Mouse (Mus musculus) embryonic stem cell, embryonic (primary cell): ENCODE results near the gene Ttc7b.

Source experiments
- CTCF ChIA-PET, 4 experiments: fragments of 300-600 bp in 2 of 4; fragments of 350-600 bp in 2 of 4; sonication (Branson Sonifier 250); formaldehyde crosslinking; loops; one replicate each; lab custom pipeline; 2022; ENCODE audit warnings: inconsistent platforms in 2 of 4; lab: Charles Lee
- POLR2A ChIA-PET, 4 experiments: fragments of 300-600 bp in 2 of 4; fragments of 350-600 bp in 2 of 4; sonication (Branson Sonifier 250); formaldehyde crosslinking; loops; one replicate each; lab custom pipeline; 2022; ENCODE audit warnings: antibody characterized with exemption in 4 of 4, inconsistent platforms in 1 of 4; lab: Charles Lee

Gene Ttc7b

GRCm38 (mm10) chr12:100508668-100509067 lies 12.0 kb downstream of the Ttc7b start:
- ChIA-PET POLR2A (interaction anchor here in 2 of 4 experiments (1.1 to 3.2 kb wide), 6 partner anchors 9 to 27 kb away, joined by 3 to 9 read pairs (median 4); no protein-coding TSS in a partner anchor), CTCF (interaction anchor here in 2 of 4 experiments (0.7 to 1.6 kb wide), 2 partner anchors 341 to 584 kb away, joined by 3 read pairs; no protein-coding TSS in a partner anchor)

DNA sequence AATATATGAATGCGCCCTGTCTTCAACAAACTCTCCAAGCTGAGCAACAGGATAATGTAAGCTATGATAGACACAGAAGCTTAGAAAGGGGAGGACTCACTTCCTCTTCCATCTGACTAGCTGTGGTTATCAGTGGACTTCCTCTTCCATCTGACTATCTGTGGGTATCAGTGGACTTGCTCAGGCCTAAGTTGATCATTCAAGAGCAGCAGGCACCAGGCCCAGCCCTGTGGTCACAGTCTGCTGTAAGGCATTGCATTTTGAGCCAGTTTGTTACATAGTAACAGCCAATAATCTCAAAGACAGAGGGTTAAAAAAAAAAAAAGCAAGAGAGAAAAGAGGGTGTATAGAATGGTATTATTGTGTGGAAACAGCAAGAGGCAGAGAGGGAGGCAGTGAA lies 15.1 kb downstream of the Ttc7b start:
- CTCF ChIA-PET = interaction anchor here in 1 of 4 experiments (0.6 kb wide), 1 partner anchor 411 kb away, joined by 3 read pairs; no protein-coding TSS in a partner anchor
- POLR2A ChIA-PET = interaction anchor here in 1 of 4 experiments (1.3 to 3.4 kb wide), 2 partner anchors 12 to 18 kb away, joined by 4 to 17 read pairs; no protein-coding TSS in a partner anchor

GRCm38 (mm10) chr12:100504585-100504984 lies 16.0 kb downstream of the Ttc7b start:
- CTCF ChIA-PET = interaction anchor here in 3 of 4 experiments (0.6 to 1.0 kb wide), 3 partner anchors 8 to 501 kb away, joined by 3 read pairs; no protein-coding TSS in a partner anchor
- POLR2A ChIA-PET = interaction anchor here in 2 of 4 experiments (0.6 to 3.4 kb wide), 7 partner anchors 9 to 1378 kb away, joined by 3 to 17 read pairs (median 6); partner anchors contain the start of gene Ttc7b (in 2 of the 2)

DNA sequence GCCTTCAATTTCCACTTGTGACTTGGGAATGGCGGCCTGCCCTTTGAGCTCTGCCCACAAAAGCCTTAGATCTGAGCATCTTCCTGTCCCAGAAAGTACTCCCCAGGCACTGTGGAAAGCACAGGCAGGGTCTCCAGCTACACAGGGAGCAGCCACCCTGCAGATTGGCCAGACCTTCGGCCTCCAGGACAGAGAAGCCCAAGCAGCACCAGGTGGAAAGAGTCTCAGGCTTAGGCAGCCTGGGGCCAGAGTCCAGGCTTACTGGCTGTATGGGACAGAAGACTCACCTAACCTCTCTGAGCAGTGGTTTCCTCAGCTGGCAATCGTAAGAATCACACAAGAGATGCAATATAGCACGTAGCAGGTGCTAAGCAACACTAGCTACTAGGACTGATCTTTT lies 17.0 kb downstream of the Ttc7b start:
- CTCF ChIA-PET = interaction anchor here in 3 of 4 experiments (0.5 to 1.5 kb wide), 6 partner anchors 10 to 1749 kb away, joined by 3 to 5 read pairs (median 3); no protein-coding TSS in a partner anchor
- POLR2A ChIA-PET = interaction anchor here (0.6 to 3.4 kb wide), 13 partner anchors 9 to 726 kb away, joined by 3 to 17 read pairs (median 4); partner anchors contain the start of gene Ttc7b (in 2 of the 4)

GRCm38 (mm10) chr12:100502544-100502943 lies 18.1 kb downstream of the Ttc7b start:
- ChIA-PET POLR2A (interaction anchor here in 3 of 4 experiments (0.6 to 3.4 kb wide), 12 partner anchors 10 to 336 kb away, joined by 3 to 17 read pairs (median 3); no protein-coding TSS in a partner anchor), CTCF (interaction anchor here in 2 of 4 experiments (0.6 to 1.4 kb wide), 3 partner anchors 15 to 76 kb away, joined by 3 to 5 read pairs (median 3); no protein-coding TSS in a partner anchor)

DNA sequence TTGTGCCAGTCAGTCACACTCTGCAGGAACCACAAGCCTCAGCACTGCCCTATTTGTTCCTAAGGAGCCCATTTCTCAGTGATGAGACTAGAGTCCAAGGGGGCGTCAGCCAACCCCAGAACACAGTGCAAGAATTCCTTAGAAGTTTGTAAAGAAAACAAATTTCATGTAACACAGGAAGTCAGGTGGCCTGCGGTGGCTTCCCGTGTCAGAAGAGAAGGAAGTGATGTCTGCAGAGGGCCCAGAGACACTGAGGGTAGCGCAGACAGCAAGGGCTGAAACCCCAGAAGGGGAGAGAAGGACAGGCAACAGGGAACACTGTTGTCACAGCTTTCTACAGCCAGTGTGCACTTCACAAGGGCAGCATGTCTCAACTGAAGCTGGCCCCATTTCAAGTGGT lies 19.4 kb downstream of the Ttc7b start:
- CTCF ChIA-PET = no interaction called here

DNA sequence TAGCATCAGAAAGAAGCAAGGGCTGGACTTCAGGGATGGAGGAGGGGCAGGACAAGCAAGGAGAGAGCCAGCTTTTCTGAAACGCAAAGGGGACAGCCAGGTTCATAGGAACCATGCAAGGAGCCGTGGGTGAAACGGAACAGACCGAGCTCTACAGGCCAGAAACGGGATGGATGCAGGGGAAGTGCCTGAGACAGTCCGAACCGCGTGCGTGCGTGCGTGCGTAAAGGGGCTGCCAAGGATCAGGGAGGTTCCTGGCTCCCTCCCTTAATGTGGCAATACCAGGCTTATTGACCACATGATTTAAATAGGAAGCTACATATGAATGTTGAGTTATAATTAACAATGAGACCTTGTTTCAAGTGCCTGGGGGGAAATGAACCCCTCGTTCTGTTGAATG lies 21.2 kb downstream of the Ttc7b start:
- ChIA-PET CTCF (no interaction called here), POLR2A (interaction anchor here in 3 of 4 experiments (0.5 to 2.3 kb wide), 5 partner anchors 10 to 388 kb away, joined by 3 to 6 read pairs (median 3); no protein-coding TSS in a partner anchor)

More for the DNA sequence above, 19.4 kb downstream of the Ttc7b start:
- POLR2A ChIA-PET = interaction anchor here in 1 of 4 experiments (0.6 to 1.8 kb wide), 2 partner anchors 13 to 152 kb away, joined by 3 to 7 read pairs; no protein-coding TSS in a partner anchor

DNA sequence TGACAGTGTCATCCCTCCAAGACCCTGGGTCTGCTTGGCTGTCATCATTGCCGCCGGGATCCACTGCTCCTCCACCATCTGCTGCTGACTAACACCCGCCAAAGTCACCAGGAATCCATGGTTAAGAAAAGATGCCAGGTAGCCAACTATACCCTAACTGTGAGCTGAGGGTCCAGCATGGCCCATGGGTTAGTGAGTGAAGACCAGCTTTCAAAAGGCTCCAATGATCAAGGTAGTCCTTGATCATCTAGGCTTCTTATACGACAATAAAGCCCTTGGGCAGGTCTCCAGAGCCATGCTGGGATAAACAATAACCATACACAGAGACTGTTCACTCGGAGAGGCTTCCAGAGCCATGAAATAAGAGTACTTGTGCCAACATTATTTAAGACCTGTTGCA lies 22.6 kb downstream of the Ttc7b start:
- ChIA-PET POLR2A (interaction anchor here in 1 of 4 experiments (0.5 to 2.3 kb wide), 2 partner anchors 9 to 17 kb away, joined by 4 to 6 read pairs; no protein-coding TSS in a partner anchor), CTCF (interaction anchor here in 1 of 4 experiments (0.7 kb wide), 1 partner anchor 502 kb away, joined by 6 read pairs; no protein-coding TSS in a partner anchor)

- ChIA-PET CTCF (no interaction called here), POLR2A (interaction anchor here in 1 of 4 experiments (1.0 kb wide), 1 partner anchor 16 kb away, joined by 3 read pairs; no protein-coding TSS in a partner anchor)
Measured at GRCm38 (mm10) chr12:100495083-100495482, 25.5 kb downstream of the Ttc7b start.

DNA sequence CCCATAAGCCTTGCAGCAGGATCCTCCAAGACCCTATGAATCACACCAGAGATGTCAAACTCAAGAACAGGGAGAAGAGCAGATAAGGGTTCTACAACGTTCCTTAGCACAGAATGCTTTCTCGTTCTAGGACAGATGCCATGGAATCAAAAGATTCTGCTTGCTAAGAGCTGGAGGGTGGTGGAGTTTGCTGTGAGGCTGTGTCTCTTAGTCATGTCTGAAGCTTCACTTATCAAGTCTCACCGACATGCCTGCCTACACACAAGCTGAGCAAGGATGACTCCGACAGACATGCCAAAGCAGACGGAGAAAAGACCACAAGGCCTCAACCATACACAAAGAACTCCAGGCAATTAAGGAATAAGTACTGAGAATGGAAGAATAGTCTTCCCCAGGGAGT lies 27.4 kb downstream of the Ttc7b start:
- ChIA-PET POLR2A (interaction anchor here in 3 of 4 experiments (0.7 to 1.6 kb wide), 3 partner anchors 9 to 36 kb away, joined by 3 read pairs; no protein-coding TSS in a partner anchor), CTCF (no interaction called here)

GRCm38 (mm10) chr12:100492676-100493075 lies 27.9 kb downstream of the Ttc7b start:
- ChIA-PET CTCF (interaction anchor here in 1 of 4 experiments (0.9 kb wide), 1 partner anchor 85 kb away, joined by 4 read pairs; no protein-coding TSS in a partner anchor), POLR2A (interaction anchor here in 2 of 4 experiments (0.9 to 1.6 kb wide), 2 partner anchors 10 to 36 kb away, joined by 3 read pairs; no protein-coding TSS in a partner anchor)

DNA sequence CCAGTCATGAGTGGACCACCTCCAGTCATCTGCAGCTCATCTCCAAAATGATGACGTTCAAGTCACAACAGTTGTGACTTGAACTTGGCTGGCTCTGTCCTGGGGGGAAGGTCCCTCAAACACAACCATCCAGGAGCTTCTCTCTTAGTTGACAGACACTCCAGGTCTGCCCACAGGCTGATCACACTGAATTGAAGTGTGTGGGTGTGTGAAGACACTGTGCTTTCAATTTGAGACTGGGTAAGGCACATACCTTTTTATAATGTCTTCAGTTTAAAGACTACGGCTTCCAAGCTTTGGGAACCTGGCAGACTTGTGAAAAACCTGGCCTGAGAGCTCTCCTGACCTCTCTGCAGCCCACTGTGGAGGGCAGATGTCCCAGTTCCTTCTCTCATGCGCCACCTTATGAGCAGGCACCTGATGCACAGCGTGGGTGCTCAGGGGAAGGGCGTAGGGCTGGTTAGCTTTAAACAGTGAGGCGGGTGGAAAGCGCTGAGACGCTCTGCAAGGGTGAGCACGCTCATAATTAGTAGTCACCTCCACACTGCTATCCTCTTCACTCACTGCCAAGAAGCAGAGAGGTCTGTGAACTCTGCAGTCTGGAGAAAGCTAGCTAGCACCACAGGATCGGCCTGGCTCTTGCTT lies 28.5 kb downstream of the Ttc7b start:
- ChIA-PET CTCF (interaction anchor here in 2 of 4 experiments (0.5 to 0.9 kb wide), 2 partner anchors 86 to 571 kb away, joined by 4 read pairs; no protein-coding TSS in a partner anchor), POLR2A (interaction anchor here in 2 of 4 experiments (0.6 to 1.6 kb wide), 3 partner anchors 10 to 162 kb away, joined by 3 read pairs; no protein-coding TSS in a partner anchor)

GRCm38 (mm10) chr12:100489799-100490198 lies 30.8 kb downstream of the Ttc7b start:
- ChIA-PET CTCF (interaction anchor here in 2 of 4 experiments (0.5 to 0.8 kb wide), 2 partner anchors 268 to 287 kb away, joined by 3 to 6 read pairs; no protein-coding TSS in a partner anchor), POLR2A (interaction anchor here in 1 of 4 experiments (1.9 kb wide), 1 partner anchor 9 kb away, joined by 6 read pairs; no protein-coding TSS in a partner anchor)

DNA sequence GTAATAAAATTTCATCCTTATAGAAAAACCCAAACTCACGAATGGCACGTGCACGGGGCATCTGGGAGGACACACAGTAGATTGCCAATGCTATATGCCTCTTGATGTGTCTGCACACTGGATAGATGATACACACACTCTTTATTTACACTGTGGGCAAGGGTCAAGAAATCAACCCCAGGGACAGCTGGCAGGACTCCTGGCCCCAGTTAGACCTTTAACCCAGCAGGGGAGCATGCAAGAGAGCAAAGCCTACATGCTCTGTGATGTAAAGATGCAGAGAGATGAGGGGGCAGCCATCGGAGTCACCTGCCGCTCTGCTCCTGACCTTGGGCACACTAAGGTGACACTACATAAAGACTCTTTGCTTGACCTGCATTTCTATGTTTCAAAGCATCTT lies 32.3 kb downstream of the Ttc7b start:
- ChIA-PET CTCF (no interaction called here), POLR2A (interaction anchor here in 1 of 4 experiments (1.1 to 1.9 kb wide), 3 partner anchors 11 to 85 kb away, joined by 3 to 6 read pairs (median 3); no protein-coding TSS in a partner anchor)

DNA sequence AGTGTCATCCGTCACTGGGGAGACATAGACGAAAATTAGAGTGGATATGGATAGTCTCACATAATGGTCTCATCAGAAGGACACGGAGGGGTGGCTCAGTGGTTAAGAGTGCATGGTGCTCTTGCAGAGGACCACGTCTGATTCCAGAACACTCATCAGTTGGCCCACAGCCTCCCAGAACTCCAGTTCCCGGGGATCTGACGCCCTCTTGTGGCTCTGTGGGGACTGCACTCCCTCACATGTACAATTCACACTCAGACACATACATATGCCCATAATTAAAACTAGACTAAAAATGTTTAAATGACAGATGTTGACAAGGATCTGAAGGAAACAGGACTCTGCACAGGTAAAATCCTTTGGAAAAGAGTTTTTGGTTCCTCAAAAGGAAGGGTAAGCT lies 34.4 kb downstream of the Ttc7b start:
- CTCF ChIA-PET = no interaction called here
- POLR2A ChIA-PET = interaction anchor here in 1 of 4 experiments (1.9 kb wide), 1 partner anchor 16 kb away, joined by 4 read pairs; no protein-coding TSS in a partner anchor

DNA sequence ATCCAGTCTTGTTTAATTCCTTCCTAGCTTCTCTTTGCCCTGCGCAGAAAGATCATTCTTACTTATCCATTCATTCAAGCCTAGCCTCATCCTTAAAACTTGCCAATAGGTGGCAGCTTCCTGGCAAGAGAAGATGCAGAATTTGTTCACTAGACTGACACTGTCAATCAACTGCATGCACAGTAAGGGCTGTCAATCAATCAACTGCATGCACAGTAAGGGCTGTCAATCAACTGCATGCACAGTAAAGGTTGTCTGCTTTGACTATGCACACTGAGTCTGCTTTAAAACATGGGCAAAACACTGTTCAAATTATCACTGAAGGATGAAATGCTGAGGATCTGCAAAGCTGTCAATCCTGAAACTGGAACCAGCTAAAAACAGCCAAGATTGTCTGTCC lies 37.6 kb downstream of the Ttc7b start:
- ChIA-PET POLR2A (interaction anchor here in 2 of 4 experiments (0.5 to 1.4 kb wide), 3 partner anchors 262 to 297 kb away, joined by 3 to 4 read pairs (median 3); no protein-coding TSS in a partner anchor), CTCF (interaction anchor here in 2 of 4 experiments (0.6 to 1.1 kb wide), 3 partner anchors 10 to 282 kb away, joined by 3 read pairs; no protein-coding TSS in a partner anchor)

DNA sequence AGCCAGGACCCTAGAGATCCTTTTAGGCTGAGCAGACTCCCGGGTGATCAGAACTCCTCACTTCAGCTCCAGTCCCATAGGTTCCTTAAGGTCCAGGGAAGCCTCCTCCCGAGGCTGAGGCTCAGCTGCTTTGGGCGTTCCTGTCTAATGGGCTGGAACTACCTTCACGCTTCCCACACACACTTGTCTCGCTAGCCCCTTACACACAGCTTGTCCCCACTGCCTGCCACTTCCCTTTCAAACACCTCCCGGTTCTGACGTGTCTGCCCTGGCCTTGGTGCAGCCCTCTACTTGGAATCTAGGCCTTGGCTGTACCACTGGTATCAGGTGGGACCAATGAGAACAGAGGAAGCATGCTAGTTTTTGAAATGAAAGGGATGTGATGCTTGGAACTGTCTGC lies 38.4 kb downstream of the Ttc7b start:
- CTCF ChIA-PET = interaction anchor here in 2 of 4 experiments (1.0 to 1.6 kb wide), 4 partner anchors 9 to 350 kb away, joined by 3 to 5 read pairs (median 3); no protein-coding TSS in a partner anchor
- POLR2A ChIA-PET = interaction anchor here in 3 of 4 experiments (0.5 to 1.6 kb wide), 10 partner anchors 25 to 318 kb away, joined by 3 to 4 read pairs (median 3); partner anchors contain the start of gene Calm1 (in 1 of the 3)
